9 mouse cellular contexts compared by ENCODE assay signal in genomic region chr11:83467120-83467652, GRCm38 (mm10). TPM values are rescaled to one million over a fixed set of nuclear protein-coding genes. Genes with fewer than 3 reads are reported as not detected.
DNase-seq lines count a peak whose midpoint lies in the region; ATAC-seq and TF ChIP-seq lines count a peak whose summit lies in the region.
"Had no signal": no experiment of that assay in that cellular context is flagged by ENCODE, and none has a peak within 500 bp of the region (broad histone marks: within the 10 kb centered on the region; RNA-seq: fewer than 3 reads in every experiment).

No protein-coding gene starts in this region.

- no peak overlapping the region for H3K9ac ChIP-seq in limb, embryonic 11.5 days (ENCODE audit: low read length)
- no peak overlapping the region for H3K9ac ChIP-seq in hindbrain, postnatal 0 days (replicated peaks; ENCODE audit: low read length)
- H3K9ac ChIP-seq: liver, embryonic 13.5 days had no signal

- DNase-seq in limb, embryonic 11.5 days (ENCODE audit: low spot score) = peak; percentile 36
- DNase-seq in limb, embryonic 10.5 days (ENCODE audit: low spot score) = no peak
- peak; percentile 84 for DNase-seq in gastrocnemius, adult 2 months
- DNase-seq in hindbrain, postnatal 0 days (ENCODE audit: low spot score) = peak; percentile 81
- DNase-seq in lung, postnatal 25 days (ENCODE audit: low spot score) = peak; percentile 76
- no peak for DNase-seq in Muller cell, postnatal 12 days (ENCODE audit: inconsistent ontology term)
- no peak for DNase-seq in neural tube, embryonic 10.5 days (ENCODE audit: extremely low spot score, low spot score)
- DNase-seq: liver, embryonic 13.5 days had no signal

- no peak for ATAC-seq in limb, embryonic 11.5 days (ENCODE audit: insufficient number of reproducible peaks, low FRiP score, low TSS enrichment, low read depth)
- ATAC-seq in hindbrain, postnatal 0 days = peak; percentile 53

- peaks cover 14% of the 10 kb centered on the region for H3K27me3 ChIP-seq in limb, embryonic 11.5 days (ENCODE audit: control insufficient read depth, insufficient read depth, low read length)
- peaks cover 54% of the 10 kb centered on the region for H3K27me3 ChIP-seq in limb, embryonic 10.5 days (ENCODE audit: low read depth, poor library complexity, severe bottlenecking)
- H3K27me3 ChIP-seq in hindbrain, postnatal 0 days (ENCODE audit: insufficient read depth, low read length) = no peaks in the 10 kb centered on the region

- no peak overlapping the region for H3K27ac ChIP-seq in limb, embryonic 11.5 days (replicated peaks; ENCODE audit: low read depth, low read length)
- H3K27ac ChIP-seq in limb, embryonic 10.5 days = no peak overlapping the region; the same call in 1 of the 2 replicates
- H3K27ac ChIP-seq in brown adipose tissue, adult 24 weeks (replicated peaks; ENCODE audit: low read depth, low read length) = peak overlapping the region; percentile 42
- H3K27ac ChIP-seq in gastrocnemius, adult 2 months = peak overlapping the region; percentile 78
- H3K27ac ChIP-seq in hindbrain, postnatal 0 days = peak overlapping the region; percentile 76
- H3K27ac ChIP-seq: liver, embryonic 13.5 days had no signal

- TF ChIP-seq CTCF in gastrocnemius, adult 2 months (IDR thresholded peaks at IDR 0.05) = no peak
- TF ChIP-seq CTCF in hindbrain, postnatal 0 days (IDR thresholded peaks at IDR 0.05; ENCODE audit: low read depth) = no peak

- H3K36me3 ChIP-seq in limb, embryonic 11.5 days (ENCODE audit: control insufficient read depth, insufficient read depth, low read length) = no peaks in the 10 kb centered on the region
- H3K36me3 ChIP-seq in limb, embryonic 10.5 days = no peaks in the 10 kb centered on the region
- no peaks in the 10 kb centered on the region for H3K36me3 ChIP-seq in hindbrain, postnatal 0 days (ENCODE audit: insufficient read depth, low read length)
- H3K36me3 ChIP-seq: liver, embryonic 13.5 days had no signal

- intact Hi-C loops in gastrocnemius, adult 2 months (cut with DNase I) = no loop called here

- H3K4me1 ChIP-seq in limb, embryonic 11.5 days (ENCODE audit: control insufficient read depth, insufficient read depth, low read length) = no peaks in the 10 kb centered on the region; the same call in 1 of the 2 replicates
- peaks cover 30% of the 10 kb centered on the region for H3K4me1 ChIP-seq in limb, embryonic 10.5 days
- peaks cover 11% of the 10 kb centered on the region for H3K4me1 ChIP-seq in brown adipose tissue, adult 24 weeks (ENCODE audit: control insufficient read depth, insufficient read depth, insufficient read length, low read length)
- H3K4me1 ChIP-seq in hindbrain, postnatal 0 days (ENCODE audit: insufficient read depth, low read length) = peaks cover 27% of the 10 kb centered on the region

- H3K4me2 ChIP-seq in limb, embryonic 11.5 days (ENCODE audit: low read depth, severe bottlenecking) = no peak overlapping the region
- no peak overlapping the region for H3K4me2 ChIP-seq in hindbrain, postnatal 0 days (ENCODE audit: low read depth, low read length)
- H3K4me2 ChIP-seq: liver, embryonic 13.5 days had no signal

- 64% methylated on average over 11 of the region's 11 CpGs for WGBS in limb, embryonic 11.5 days
- 71% methylated on average over 11 of the region's 11 CpGs for WGBS in limb, embryonic 10.5 days
- 35% methylated on average over 11 of the region's 11 CpGs for WGBS in hindbrain, postnatal 0 days

- no peaks in the 10 kb centered on the region for H3K9me3 ChIP-seq in limb, embryonic 11.5 days (ENCODE audit: control insufficient read depth, low read length)
- H3K9me3 ChIP-seq in limb, embryonic 10.5 days (replicated peaks) = no peaks in the 10 kb centered on the region
- no peaks in the 10 kb centered on the region for H3K9me3 ChIP-seq in hindbrain, postnatal 0 days (ENCODE audit: low read length)
- H3K9me3 ChIP-seq: liver, embryonic 13.5 days had no signal

- H3K4me3 ChIP-seq in limb, embryonic 11.5 days (ENCODE audit: low read depth, low read length) = no peak overlapping the region
- no peak overlapping the region for H3K4me3 ChIP-seq in limb, embryonic 10.5 days
- H3K4me3 ChIP-seq in brown adipose tissue, adult 24 weeks (ENCODE audit: insufficient read depth, low read depth, low read length) = no peak overlapping the region
- H3K4me3 ChIP-seq in gastrocnemius, adult 2 months = peak overlapping the region; percentile 5; the same call in 1 of the 2 replicates
- no peak overlapping the region for H3K4me3 ChIP-seq in hindbrain, postnatal 0 days (ENCODE audit: low read length)
- H3K4me3 ChIP-seq: liver, embryonic 13.5 days had no signal

RNA-seq across cellular contexts. Expression of gene Mmp28, which starts 4.3 kb away (rescaled TPM):
- 2.9 and 3.7 TPM in 2 replicates for polyA plus RNA-seq in limb, embryonic 11.5 days (2014; fragmentation: Nextera tagmentation; extraction: Ambion mirVana)
- polyA plus RNA-seq in limb, embryonic 10.5 days (2016; fragmentation: Nextera tagmentation; extraction: Ambion mirVana) = 0.75 and 2.3 TPM in 2 replicates
- 5.4 and 6.6 TPM in 2 replicates for polyA plus RNA-seq in brown adipose tissue, adult 24 weeks (2012; ENCODE audit: insufficient read depth, insufficient read length, missing spikeins)
- 1 to 10 TPM; 1.9 to 3.2 TPM for total RNA-seq in gastrocnemius, adult 2 months (2021)
- total RNA-seq in hindbrain, postnatal 0 days (2014; rRNA removed) = 8.7 and 9.1 TPM in 2 replicates
- 2.4 and 2.6 TPM in 2 replicates for polyA plus RNA-seq in hindbrain, postnatal 0 days (2015; fragmentation: Nextera tagmentation; extraction: Ambion mirVana)

RNA-seq across cellular contexts. Expression of gene Taf15, which starts 5.7 kb away (rescaled TPM):
- 11.3 and 13.3 TPM in 2 replicates for polyA plus RNA-seq in limb, embryonic 11.5 days (2014; fragmentation: Nextera tagmentation; extraction: Ambion mirVana)
- 11.3 and 11.9 TPM in 2 replicates for polyA plus RNA-seq in limb, embryonic 10.5 days (2016; fragmentation: Nextera tagmentation; extraction: Ambion mirVana)
- polyA plus RNA-seq in brown adipose tissue, adult 24 weeks (2012; ENCODE audit: insufficient read depth, insufficient read length, missing spikeins) = 29.8 and 35.5 TPM in 2 replicates
- total RNA-seq in gastrocnemius, adult 2 months (2021) = 10 to 100 TPM; 27.1 to 30.5 TPM
- total RNA-seq in hindbrain, postnatal 0 days (2014; rRNA removed) = 14.4 and 22.3 TPM in 2 replicates
- 13.2 and 13.6 TPM in 2 replicates for polyA plus RNA-seq in hindbrain, postnatal 0 days (2015; fragmentation: Nextera tagmentation; extraction: Ambion mirVana)

RNA-seq across cellular contexts. Expression of gene 1700020L24Rik, which starts 29.7 kb away (rescaled TPM):
- polyA plus RNA-seq in limb, embryonic 11.5 days (2014; fragmentation: Nextera tagmentation; extraction: Ambion mirVana) = 0.55 TPM in 1 of 2 replicates, not detected in the other
- 0.31 TPM in 1 of 2 replicates, not detected in the other for polyA plus RNA-seq in limb, embryonic 10.5 days (2016; fragmentation: Nextera tagmentation; extraction: Ambion mirVana)
- 2.9 TPM in 1 of 2 replicates, not detected in the other for polyA plus RNA-seq in brown adipose tissue, adult 24 weeks (2012; ENCODE audit: insufficient read depth, insufficient read length, missing spikeins)
- not detected for total RNA-seq in gastrocnemius, adult 2 months (2021)
- 0.37 and 4.8 TPM in 2 replicates for total RNA-seq in hindbrain, postnatal 0 days (2014; rRNA removed)
- 0.65 and 1.4 TPM in 2 replicates for polyA plus RNA-seq in hindbrain, postnatal 0 days (2015; fragmentation: Nextera tagmentation; extraction: Ambion mirVana)

RNA-seq across cellular contexts. Expression of gene Gas2l2, which starts 37.9 kb away (rescaled TPM):
- not detected in 2 replicates for polyA plus RNA-seq in limb, embryonic 11.5 days (2014; fragmentation: Nextera tagmentation; extraction: Ambion mirVana)
- not detected in 2 replicates for polyA plus RNA-seq in limb, embryonic 10.5 days (2016; fragmentation: Nextera tagmentation; extraction: Ambion mirVana)
- not detected in 2 replicates for polyA plus RNA-seq in brown adipose tissue, adult 24 weeks (2012; ENCODE audit: insufficient read depth, insufficient read length, missing spikeins)
- total RNA-seq in gastrocnemius, adult 2 months (2021) = not detected
- total RNA-seq in hindbrain, postnatal 0 days (2014; rRNA removed) = 0.14 and 1.0 TPM in 2 replicates
- polyA plus RNA-seq in hindbrain, postnatal 0 days (2015; fragmentation: Nextera tagmentation; extraction: Ambion mirVana) = 0.69 and 1.4 TPM in 2 replicates
- polyA plus RNA-seq: liver, embryonic 13.5 days had no signal

RNA-seq across cellular contexts. Expression of gene Heatr9, which starts 54.8 kb away (rescaled TPM):
- polyA plus RNA-seq in limb, embryonic 11.5 days (2014; fragmentation: Nextera tagmentation; extraction: Ambion mirVana) = not detected in 2 replicates
- polyA plus RNA-seq in limb, embryonic 10.5 days (2016; fragmentation: Nextera tagmentation; extraction: Ambion mirVana) = not detected in 2 replicates
- polyA plus RNA-seq in brown adipose tissue, adult 24 weeks (2012; ENCODE audit: insufficient read depth, insufficient read length, missing spikeins) = not detected in 2 replicates
- total RNA-seq in gastrocnemius, adult 2 months (2021) = not detected
- total RNA-seq in hindbrain, postnatal 0 days (2014; rRNA removed) = not detected in 2 replicates
- polyA plus RNA-seq in hindbrain, postnatal 0 days (2015; fragmentation: Nextera tagmentation; extraction: Ambion mirVana) = not detected in 2 replicates
- polyA plus RNA-seq: liver, embryonic 13.5 days had no signal

Comparison
In these comparisons a context has a peak if more than half of its experiments do, and no peak if none do; other contexts are left out.
1. DNase-seq: peak in limb, embryonic 11.5 days (single experiment), gastrocnemius, adult 2 months (single experiment), hindbrain, postnatal 0 days (single experiment) and lung, postnatal 25 days (single experiment); none in limb, embryonic 10.5 days (single experiment), Muller cell, postnatal 12 days (single experiment) and neural tube, embryonic 10.5 days (single experiment).
2. H3K27ac ChIP-seq: peak in brown adipose tissue, adult 24 weeks (single experiment), gastrocnemius, adult 2 months (single experiment) and hindbrain, postnatal 0 days (single experiment); none in limb, embryonic 11.5 days (single experiment) and limb, embryonic 10.5 days (single experiment).